Mouse (Mus musculus): ENCODE measurements around the gene Igsf8. TPM values are rescaled to one million over a fixed set of nuclear protein-coding genes. Genes with fewer than 3 reads are reported as not detected.
A peak's percentile ranks its signal among the peaks of the same experiment; 100 is the strongest.

Gene Igsf8
- polyA plus RNA-seq, 1 experiment from 2014 or later: 55.4 TPM

DNA sequence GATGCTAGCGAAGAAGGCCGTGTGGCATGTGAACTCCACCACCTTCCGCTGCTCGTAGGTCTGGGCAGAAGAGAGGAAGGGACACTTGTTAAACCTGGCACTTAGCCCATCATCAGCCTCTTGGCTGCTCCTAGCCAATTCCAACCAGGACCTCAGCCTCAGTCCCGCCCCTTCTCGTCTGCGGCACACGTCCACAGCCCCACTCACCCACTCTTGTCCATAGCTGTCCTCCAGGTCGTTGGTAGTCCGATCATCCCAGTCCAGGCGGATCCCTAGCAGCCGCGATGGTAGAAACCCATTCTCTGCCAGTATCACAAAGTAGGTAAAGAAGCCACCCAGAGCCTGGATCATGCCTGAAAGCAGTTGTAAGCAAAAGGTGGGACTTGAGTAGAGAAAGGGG lies 16.9 kb downstream of the Igsf8 start:
- peaks cover 16% of the 10 kb centered on the region for H3K4me1 ChIP-seq
- no peak overlapping the region for H3K27ac ChIP-seq
- DNase-seq (ENCODE audit: extremely low spot score, low spot score): no peak
- WGBS: 98% methylated on average over 13 of the region's 13 CpGs
- no peaks in the 10 kb centered on the region for H3K9me3 ChIP-seq
- H3K27me3 ChIP-seq (ENCODE audit: poor library complexity, severe bottlenecking): no peaks in the 10 kb centered on the region
- no peak overlapping the region for H3K4me3 ChIP-seq
- H3K36me3 ChIP-seq (replicated peaks): no peaks in the 10 kb centered on the region

DNA sequence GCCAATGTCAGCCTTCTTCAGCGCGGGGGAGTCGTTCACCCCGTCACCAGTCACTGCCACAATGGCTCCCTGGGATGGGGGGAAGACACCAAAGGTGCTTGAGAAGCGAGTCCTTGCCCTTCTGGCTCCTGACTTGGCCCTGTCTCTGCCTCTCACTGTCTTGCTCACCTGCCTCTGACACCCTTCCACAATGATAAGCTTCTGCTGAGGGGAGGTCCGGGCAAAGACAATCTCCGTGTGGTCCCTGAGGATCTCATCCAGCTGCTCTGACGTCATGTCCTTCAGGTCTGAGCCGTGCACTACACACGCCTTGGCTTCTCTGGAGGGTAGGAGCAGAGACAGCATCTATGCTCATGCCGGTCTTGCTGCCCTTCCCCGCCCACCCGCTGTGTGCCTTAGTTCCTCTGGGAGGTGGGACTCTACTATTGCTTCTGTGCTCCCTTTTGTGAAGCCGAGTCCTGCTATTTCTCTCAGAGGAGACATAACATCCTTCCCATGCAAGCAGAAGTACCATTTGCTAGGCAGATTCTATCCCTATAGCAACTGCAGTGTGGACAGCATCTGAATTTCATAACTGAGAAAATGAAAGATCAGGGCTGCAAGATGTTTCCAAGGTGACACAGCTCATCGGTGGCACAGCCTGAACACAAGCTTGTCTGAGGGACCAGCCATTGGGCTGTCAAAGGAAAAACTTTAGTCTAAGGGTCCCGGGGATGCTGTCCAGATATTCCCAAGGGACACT lies 18.5 kb downstream of the Igsf8 start:
- WGBS: 86% methylated on average over 16 of the region's 16 CpGs
- Histone ChIP-seq H3K27ac (0 out of 2 replicates have a peak overlapping the region, but pooled peaks have one; percentile 5), H3K9me3 (no peaks in the 10 kb centered on the region), H3K4me3 (no peak overlapping the region), H3K36me3 (replicated peaks) (no peaks in the 10 kb centered on the region), H3K4me1 (peaks cover 7% of the 10 kb centered on the region; the same call in 1 of the 2 replicates), H3K27me3 (ENCODE audit: poor library complexity, severe bottlenecking) (no peaks in the 10 kb centered on the region)
- no peak for DNase-seq (ENCODE audit: extremely low spot score, low spot score)

DNA sequence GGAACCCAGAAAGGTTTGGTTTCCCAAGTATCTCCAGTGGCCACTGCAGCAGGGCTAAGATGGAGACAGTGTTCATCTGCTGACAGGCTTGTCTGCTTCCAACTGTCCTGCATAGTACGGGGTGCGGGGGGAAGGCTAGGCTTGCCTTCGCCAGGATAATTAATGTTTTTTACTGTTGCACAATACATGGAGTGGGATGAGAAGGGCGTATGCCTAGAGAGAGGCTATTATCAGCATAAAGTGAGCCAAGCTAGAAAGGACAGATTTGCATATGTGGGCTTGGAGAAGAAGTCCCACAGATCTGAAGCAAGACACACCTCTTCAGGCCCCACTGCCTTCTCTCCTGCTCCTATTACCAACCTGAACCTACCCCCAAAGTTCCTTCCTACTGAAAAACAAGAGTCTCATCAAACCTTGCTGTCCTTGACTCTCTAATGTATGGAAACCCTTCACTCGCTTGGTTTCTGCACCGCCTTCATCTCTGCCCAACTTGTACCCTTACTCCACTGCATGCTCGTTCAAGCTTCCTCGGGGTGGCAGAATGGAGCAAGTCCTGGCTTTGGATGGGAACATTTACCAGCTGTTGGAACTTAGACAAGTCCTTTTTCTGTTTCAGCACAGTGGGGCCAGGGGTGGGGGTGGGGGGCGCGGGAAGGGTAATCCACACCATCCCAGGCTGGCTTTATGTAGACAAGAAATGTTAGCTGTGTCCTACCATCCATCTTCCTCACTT lies 20.2 kb downstream of the Igsf8 start:
- H3K27ac ChIP-seq: no peak overlapping the region
- H3K9me3 ChIP-seq: no peaks in the 10 kb centered on the region
- peaks cover 11% of the 10 kb centered on the region; the same call in 1 of the 2 replicates for H3K4me1 ChIP-seq
- WGBS: 92% methylated on average over 10 of the region's 10 CpGs
- no peak for DNase-seq (ENCODE audit: extremely low spot score, low spot score)
- no peak overlapping the region for H3K4me3 ChIP-seq
- no peaks in the 10 kb centered on the region for H3K27me3 ChIP-seq (ENCODE audit: poor library complexity, severe bottlenecking)
- H3K36me3 ChIP-seq (replicated peaks): no peaks in the 10 kb centered on the region

- Histone ChIP-seq H3K9me3 (no peaks in the 10 kb centered on the region), H3K4me1 (peaks cover 11% of the 10 kb centered on the region; the same call in 1 of the 2 replicates), H3K4me3 (no peak overlapping the region), H3K27me3 (ENCODE audit: poor library complexity, severe bottlenecking) (no peaks in the 10 kb centered on the region), H3K36me3 (replicated peaks) (no peaks in the 10 kb centered on the region), H3K27ac (no peak overlapping the region)
- WGBS: 90% methylated on average over 6 of the region's 6 CpGs
- no peak for DNase-seq (ENCODE audit: extremely low spot score, low spot score)
These were observed 21.6 kb downstream of the Igsf8 start for GRCm38 (mm10) chr1:172283073-172283472.

DNA sequence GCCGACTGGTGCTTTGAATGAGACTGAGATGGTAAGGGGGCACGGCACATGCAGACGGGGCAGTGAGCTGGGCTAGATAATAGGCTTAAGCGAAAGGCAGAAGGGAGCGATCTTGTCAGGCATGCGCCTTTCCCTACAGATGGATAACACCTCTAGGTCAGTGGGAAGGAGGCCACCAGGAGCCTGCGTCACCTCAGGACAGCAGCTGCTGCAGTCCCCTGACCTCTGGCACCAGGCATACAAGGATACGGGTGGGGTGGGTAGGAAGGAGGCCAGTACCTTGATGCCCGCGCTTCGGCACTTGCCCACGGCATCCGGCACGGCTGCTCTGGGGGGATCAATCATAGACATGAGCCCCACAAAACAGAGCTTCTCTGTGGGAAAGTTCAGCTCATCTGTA lies 22.8 kb downstream of the Igsf8 start:
- H3K27ac ChIP-seq: no peak overlapping the region
- no peaks in the 10 kb centered on the region for H3K27me3 ChIP-seq (ENCODE audit: poor library complexity, severe bottlenecking)
- WGBS: 91% methylated on average over 14 of the region's 14 CpGs
- H3K9me3 ChIP-seq: no peaks in the 10 kb centered on the region
- no peak for DNase-seq (ENCODE audit: extremely low spot score, low spot score)
- no peak overlapping the region for H3K4me3 ChIP-seq
- H3K4me1 ChIP-seq: peaks cover 11% of the 10 kb centered on the region; the same call in 1 of the 2 replicates
- H3K36me3 ChIP-seq (replicated peaks): no peaks in the 10 kb centered on the region

- no peaks in the 10 kb centered on the region for H3K9me3 ChIP-seq
- no peaks in the 10 kb centered on the region for H3K27me3 ChIP-seq (ENCODE audit: poor library complexity, severe bottlenecking)
- no peak overlapping the region for H3K27ac ChIP-seq
- no peak overlapping the region for H3K4me3 ChIP-seq
- no peaks in the 10 kb centered on the region for H3K36me3 ChIP-seq (replicated peaks)
- peaks cover 4% of the 10 kb centered on the region; the same call in 1 of the 2 replicates for H3K4me1 ChIP-seq
- 95% methylated on average over 5 of the region's 5 CpGs for WGBS
- DNase-seq (ENCODE audit: extremely low spot score, low spot score): no peak
These were observed 25.3 kb downstream of the Igsf8 start for GRCm38 (mm10) chr1:172286740-172287139.

- no peaks in the 10 kb centered on the region for H3K9me3 ChIP-seq
- H3K36me3 ChIP-seq (replicated peaks): no peaks in the 10 kb centered on the region
- 91% methylated on average over 11 of the region's 11 CpGs for WGBS
- DNase-seq (ENCODE audit: extremely low spot score, low spot score): no peak
- H3K27me3 ChIP-seq (ENCODE audit: poor library complexity, severe bottlenecking): no peaks in the 10 kb centered on the region
- H3K4me1 ChIP-seq: peaks cover 4% of the 10 kb centered on the region; the same call in 1 of the 2 replicates
- H3K27ac ChIP-seq: no peak overlapping the region
- no peak overlapping the region for H3K4me3 ChIP-seq
These were observed 27.6 kb downstream of the Igsf8 start for GRCm38 (mm10) chr1:172288900-172289616.

DNA sequence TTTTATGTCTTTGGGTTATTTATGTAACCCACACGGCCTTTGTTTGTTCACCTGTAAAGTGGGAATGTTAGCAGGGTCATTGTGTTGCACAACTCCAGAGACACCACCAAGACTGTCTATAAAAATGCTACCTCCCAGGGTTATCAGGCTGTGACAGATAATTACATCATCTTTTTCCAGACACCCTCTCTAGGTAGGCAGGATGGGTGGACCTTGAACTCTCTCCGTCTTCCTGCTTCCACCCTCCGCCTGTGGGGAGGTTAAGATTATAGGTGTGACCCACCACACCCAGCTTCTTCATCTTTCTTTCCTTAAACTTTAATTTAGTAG lies 28.1 kb downstream of the Igsf8 start:
- Histone ChIP-seq H3K9me3 (no peaks in the 10 kb centered on the region), H3K4me1 (peaks cover 4% of the 10 kb centered on the region; the same call in 1 of the 2 replicates), H3K27me3 (ENCODE audit: poor library complexity, severe bottlenecking) (no peaks in the 10 kb centered on the region), H3K4me3 (no peak overlapping the region), H3K27ac (no peak overlapping the region), H3K36me3 (replicated peaks) (no peaks in the 10 kb centered on the region)
- 92% methylated on average over 3 of the region's 3 CpGs for WGBS
- DNase-seq (ENCODE audit: extremely low spot score, low spot score): no peak

DNA sequence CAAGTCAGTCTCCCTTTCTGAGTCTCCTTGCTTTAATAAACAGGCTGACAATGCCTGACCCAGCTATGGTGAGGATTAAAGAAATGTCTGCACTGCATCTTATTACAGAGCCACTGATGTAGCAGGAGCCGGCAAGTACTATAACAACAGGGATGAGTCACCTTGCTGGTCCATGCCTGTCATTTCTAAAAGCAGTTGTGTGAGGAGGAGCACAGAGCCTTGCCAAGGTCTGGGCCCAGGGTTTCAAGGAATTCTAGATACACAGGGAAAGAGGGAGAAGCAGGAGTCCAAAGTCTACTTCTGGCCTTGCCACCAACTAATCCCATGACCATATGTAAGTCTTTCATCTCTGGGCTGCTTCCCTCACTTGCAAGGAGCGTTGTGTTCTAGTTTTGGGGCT lies 31.4 kb downstream of the Igsf8 start:
- Histone ChIP-seq H3K4me3 (no peak overlapping the region), H3K9me3 (no peaks in the 10 kb centered on the region), H3K36me3 (replicated peaks) (no peaks in the 10 kb centered on the region), H3K27me3 (ENCODE audit: poor library complexity, severe bottlenecking) (peaks cover 24% of the 10 kb centered on the region), H3K27ac (no peak overlapping the region; the same call in 1 of the 2 replicates), H3K4me1 (peaks cover 30% of the 10 kb centered on the region)
- DNase-seq (ENCODE audit: extremely low spot score, low spot score): no peak
- 93% methylated on average over 2 of the region's 2 CpGs for WGBS

DNA sequence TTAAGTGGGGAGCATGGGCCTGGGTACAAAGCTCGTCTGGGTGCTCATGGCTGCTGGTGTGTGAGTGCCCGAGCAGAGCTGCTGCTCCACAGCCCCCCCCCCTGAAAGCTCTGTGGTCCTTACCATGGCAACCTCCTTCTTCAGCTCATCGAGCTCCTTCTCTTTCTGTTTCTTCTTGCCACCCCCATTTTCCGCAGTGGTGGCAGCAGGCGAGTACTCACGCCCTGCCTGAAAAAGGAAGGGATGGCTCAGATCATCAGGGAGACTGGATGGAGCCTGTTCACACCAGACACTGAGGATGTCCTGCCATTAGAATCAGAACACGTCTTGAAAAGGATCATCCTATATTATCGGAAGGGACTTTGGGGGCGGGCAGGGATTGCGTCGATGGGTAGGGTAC lies 32.0 kb downstream of the Igsf8 start:
- DNase-seq (ENCODE audit: extremely low spot score, low spot score): no peak
- Histone ChIP-seq H3K27ac (peak overlapping the region; percentile 4; the same call in 1 of the 2 replicates), H3K4me1 (peaks cover 36% of the 10 kb centered on the region), H3K4me3 (no peak overlapping the region), H3K36me3 (replicated peaks) (no peaks in the 10 kb centered on the region), H3K27me3 (ENCODE audit: poor library complexity, severe bottlenecking) (peaks cover 29% of the 10 kb centered on the region), H3K9me3 (no peaks in the 10 kb centered on the region)
- WGBS: 91% methylated on average over 11 of the region's 11 CpGs

GRCm38 (mm10) chr1:172295751-172296197 lies 34.3 kb downstream of the Igsf8 start:
- DNase-seq (ENCODE audit: extremely low spot score, low spot score): no peak
- Histone ChIP-seq H3K27ac (peak overlapping the region; percentile 56; the same call in 1 of the 2 replicates), H3K9me3 (no peaks in the 10 kb centered on the region), H3K4me1 (peaks cover 56% of the 10 kb centered on the region), H3K36me3 (replicated peaks) (no peaks in the 10 kb centered on the region), H3K4me3 (no peak overlapping the region), H3K27me3 (ENCODE audit: poor library complexity, severe bottlenecking) (peaks cover 52% of the 10 kb centered on the region)
- 60% methylated on average over 4 of the region's 4 CpGs for WGBS

DNA sequence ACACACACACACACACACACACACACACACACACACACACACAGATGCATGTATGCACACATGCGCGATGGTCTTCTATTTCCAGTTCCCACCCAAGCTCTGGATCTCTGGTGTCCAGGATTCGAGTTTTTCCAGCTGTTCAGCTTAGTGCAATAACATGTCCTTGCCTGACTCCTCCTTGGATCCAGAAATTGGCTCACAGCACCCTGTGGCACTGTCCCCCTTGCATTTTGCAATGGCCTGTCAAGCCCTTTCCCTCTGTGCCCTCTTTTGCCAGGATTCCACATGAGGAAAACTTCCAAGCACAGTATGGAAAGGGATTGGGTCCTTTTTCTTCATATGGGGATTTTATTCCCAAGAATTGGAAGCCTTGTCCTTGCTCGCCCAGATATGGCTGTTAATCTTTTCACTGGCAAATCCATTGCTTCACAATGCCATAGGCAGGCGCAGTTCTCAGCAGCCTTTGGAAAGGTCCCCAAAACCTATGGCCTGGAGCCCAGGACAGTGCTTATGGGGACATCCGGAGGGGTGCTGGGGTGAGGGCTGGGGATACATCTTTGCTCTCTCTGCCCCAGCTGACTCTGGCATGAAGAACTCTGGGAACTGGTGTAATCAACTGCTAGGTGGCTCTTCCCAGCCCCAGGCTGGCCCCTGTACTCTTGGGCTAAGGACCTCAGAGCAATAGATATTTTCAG lies 35.5 kb downstream of the Igsf8 start:
- peaks cover 68% of the 10 kb centered on the region for H3K4me1 ChIP-seq
- H3K27me3 ChIP-seq (ENCODE audit: poor library complexity, severe bottlenecking): peaks cover 59% of the 10 kb centered on the region
- no peaks in the 10 kb centered on the region for H3K36me3 ChIP-seq (replicated peaks)
- peak overlapping the region; percentile 31; the same call in 1 of the 2 replicates for H3K4me3 ChIP-seq
- H3K27ac ChIP-seq: peak overlapping the region; percentile 72
- DNase-seq (ENCODE audit: extremely low spot score, low spot score): no peak
- no peaks in the 10 kb centered on the region for H3K9me3 ChIP-seq
- WGBS: 87% methylated on average over 6 of the region's 6 CpGs

Data from forebrain, embryonic 10.5 days (tissue).